Mouse (Mus musculus): ENCODE results near the gene Tgfbr2.

Gene Tgfbr2

DNA sequence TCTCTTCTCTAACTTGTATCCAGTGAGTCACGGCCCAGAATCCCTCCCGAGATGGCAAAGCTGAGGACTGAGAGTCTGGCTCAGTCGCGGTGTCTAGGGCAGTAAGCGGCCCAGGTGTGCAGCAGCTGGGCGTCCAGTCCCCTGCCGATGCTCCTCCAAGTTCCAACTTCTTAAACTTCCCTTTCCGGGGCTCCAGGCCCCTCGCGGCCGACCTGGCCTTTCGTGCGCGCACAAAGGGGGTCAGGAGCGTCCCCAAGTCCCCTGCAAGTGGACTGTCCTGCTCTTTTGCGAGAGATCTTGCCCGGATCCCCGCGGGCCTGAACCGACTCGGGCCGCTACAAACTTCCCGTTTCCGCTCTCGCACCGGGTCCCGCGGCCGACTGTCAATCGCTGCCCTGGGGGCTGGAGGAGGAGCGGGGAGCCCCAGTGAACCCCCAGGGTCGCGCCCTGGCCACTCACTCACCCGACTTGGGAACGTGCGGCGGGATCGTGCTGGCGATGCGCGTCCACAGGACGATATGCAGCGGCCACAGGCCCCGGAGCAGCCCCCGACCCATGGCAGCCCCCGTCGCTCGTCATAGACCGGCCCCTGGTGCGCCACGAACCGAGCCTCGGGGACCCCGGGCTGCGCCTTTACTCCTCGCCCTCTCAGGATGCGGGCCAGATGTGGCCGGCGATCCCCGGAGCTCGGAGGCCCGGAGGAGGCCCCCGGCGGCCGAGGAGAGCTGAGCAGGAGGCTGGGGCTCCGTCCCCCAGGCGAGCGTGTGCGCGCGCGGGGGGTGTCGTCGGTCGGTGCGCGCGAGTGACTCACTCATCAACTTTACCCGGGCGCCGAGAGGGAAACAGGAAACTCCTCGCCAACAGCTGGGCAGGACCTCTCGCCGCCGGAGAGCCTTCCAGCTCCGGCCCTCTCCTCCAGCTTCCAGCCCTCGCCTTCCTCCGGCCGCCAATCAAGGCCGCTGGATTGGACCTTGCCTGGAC lies at the start of gene Tgfbr2:
Gene Tgfbr2, minus strand, starts transcription at position 880 of the 981 bp plus-strand sequence.
- peak; percentile 81 to 86 for DNase-seq (ENCODE audit: low read depth in 2 of 2, low spot score in 2 of 2)

DNA sequence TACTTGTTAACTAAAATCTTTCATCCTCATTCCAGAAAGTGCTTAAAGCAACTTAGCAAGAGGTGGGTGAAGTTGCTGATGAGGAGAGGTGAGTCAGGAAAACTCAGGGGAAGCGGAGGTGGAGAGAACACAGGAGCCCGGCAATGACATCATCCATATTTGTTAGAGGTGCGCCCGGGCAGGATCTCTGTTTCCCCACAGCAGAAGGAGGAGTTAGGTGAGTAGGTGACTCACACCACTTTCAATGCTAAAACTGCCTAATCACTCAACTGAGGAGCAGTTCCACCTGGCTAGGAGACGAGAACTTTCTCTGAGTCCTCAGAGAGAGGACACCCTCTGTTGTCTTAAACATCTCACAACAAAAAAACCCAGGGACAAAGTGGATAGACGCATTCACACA lies 48.2 kb upstream of the Tgfbr2 start:
- no peak for DNase-seq (ENCODE audit: low read depth in 2 of 2, low spot score in 2 of 2)

DNA sequence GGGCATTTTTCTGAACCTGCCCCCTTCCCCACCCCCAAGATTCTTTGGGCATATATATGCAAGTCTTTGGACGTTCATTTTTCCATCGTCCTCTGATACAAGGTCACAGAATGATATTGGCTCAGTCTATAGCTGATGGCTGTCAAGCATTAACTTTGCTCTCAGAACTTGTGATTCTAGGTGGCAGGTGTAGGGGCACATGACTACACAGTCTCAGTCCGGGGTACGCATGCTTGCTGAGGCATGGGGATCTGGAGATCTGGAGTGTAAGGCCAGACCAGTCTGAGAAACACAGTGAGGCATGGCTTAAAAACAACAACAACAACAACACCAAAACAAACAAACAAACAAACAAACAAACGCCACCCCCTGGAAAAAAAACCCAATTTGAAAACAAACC lies 47.5 kb upstream of the Tgfbr2 start:
- DNase-seq (ENCODE audit: low read depth in 2 of 2, low spot score in 2 of 2): no peak

GRCm38 (mm10) chr9:116222000-116222399 lies 46.8 kb upstream of the Tgfbr2 start:
- no peak for DNase-seq (ENCODE audit: low read depth in 2 of 2, low spot score in 2 of 2)

DNA sequence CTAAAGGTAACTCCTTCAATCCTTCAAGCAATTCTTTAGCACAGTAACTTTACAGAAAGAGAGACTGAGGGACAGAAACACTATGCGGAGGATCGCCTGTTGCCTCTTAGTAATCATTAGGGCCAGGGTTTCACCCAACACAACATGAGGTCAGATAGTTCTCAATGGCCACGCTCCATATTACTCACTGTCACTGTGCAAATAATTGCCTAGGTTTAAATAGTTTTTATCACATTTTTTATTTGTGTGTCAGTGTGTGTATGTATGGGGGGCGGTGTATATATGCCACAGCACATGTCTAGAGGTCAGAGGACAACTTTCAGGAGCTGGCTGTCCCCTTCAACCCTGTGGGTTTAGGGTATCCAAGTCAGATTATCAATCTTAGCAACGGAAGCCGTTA lies 46.4 kb upstream of the Tgfbr2 start:
- no peak for DNase-seq (ENCODE audit: low read depth in 2 of 2, low spot score in 2 of 2)

- no peak for DNase-seq (ENCODE audit: low read depth in 2 of 2, low spot score in 2 of 2)
These were observed 45.5 kb upstream of the Tgfbr2 start for GRCm38 (mm10) chr9:116220616-116221015.

DNA sequence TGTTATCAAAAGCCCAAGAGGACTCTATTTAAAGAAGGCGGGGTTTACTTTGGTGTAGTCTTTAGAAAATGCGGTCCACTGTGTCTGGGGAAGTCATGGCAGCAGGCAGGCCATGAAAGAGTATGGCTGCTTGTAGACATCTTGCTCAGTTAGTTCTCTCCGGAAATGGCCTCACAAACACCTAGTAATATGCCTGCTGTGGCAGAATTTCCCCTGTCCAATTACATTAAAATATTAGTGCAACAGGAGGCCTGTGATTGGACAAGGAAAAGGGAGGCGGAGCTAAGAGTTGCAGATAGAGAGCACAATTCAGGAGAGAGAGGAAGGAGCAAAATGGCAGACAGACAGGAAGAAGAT lies 45.0 kb upstream of the Tgfbr2 start:
- DNase-seq (ENCODE audit: low read depth in 2 of 2, low spot score in 2 of 2): no peak

GRCm38 (mm10) chr9:116219234-116220158 lies 44.3 kb upstream of the Tgfbr2 start:
- DNase-seq (ENCODE audit: low read depth in 2 of 2, low spot score in 2 of 2): no peak

DNA sequence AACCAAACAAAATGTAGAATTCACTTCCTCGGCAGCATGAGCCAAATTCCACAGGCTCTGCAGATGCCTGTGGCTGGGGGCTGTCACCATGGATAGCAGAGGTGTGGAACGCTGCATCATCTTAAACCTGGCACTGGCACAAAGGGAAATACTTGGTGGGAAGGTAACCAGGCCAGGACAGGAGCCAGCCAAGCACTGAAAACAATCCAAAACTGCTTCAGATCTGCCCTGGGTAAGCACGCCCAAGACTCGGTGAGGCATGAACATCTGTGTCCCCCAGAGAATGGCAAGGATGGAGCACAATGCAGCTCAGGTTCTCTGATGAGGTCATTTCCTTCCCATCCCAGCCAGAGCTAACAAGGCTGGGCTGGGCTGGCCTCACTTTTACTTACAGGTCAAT lies 43.6 kb upstream of the Tgfbr2 start:
- DNase-seq (ENCODE audit: low read depth in 2 of 2, low spot score in 2 of 2): no peak

- no peak for DNase-seq (ENCODE audit: low read depth in 2 of 2, low spot score in 2 of 2)
These were observed 41.9 kb upstream of the Tgfbr2 start for GRCm38 (mm10) chr9:116217099-116217498.

DNA sequence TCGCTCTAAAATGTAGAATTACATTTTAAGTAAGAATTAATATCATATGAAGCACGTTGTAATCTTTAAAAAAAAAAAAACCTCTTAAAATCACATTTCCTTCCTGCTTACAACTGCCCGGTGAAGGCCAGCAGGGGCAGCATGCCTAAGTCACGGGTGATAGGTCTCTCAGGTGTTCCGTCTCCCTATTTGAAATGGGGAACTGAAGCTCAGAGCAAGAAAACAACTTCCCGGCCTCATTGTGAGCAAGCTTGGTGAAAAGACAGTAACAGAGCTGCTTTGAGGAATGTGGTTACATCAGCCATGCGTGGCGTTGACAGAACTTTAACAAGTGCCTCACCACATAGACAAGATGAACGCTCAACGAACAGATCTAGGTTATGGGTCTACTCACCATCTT lies 41.5 kb upstream of the Tgfbr2 start:
- DNase-seq (ENCODE audit: low read depth in 2 of 2, low spot score in 2 of 2): peak; percentile 28 to 32

GRCm38 (mm10) chr9:116214296-116214695 lies 39.1 kb upstream of the Tgfbr2 start:
- peak; percentile 44 to 60 for DNase-seq (ENCODE audit: low read depth in 2 of 2, low spot score in 2 of 2)

GRCm38 (mm10) chr9:116212915-116213619 lies 37.9 kb upstream of the Tgfbr2 start:
- DNase-seq (ENCODE audit: low read depth in 2 of 2, low spot score in 2 of 2): no peak

- DNase-seq (ENCODE audit: low read depth in 2 of 2, low spot score in 2 of 2): peak in 1 of 2 experiments; percentile 32
These were observed 36.9 kb upstream of the Tgfbr2 start for GRCm38 (mm10) chr9:116212069-116212468.

DNA sequence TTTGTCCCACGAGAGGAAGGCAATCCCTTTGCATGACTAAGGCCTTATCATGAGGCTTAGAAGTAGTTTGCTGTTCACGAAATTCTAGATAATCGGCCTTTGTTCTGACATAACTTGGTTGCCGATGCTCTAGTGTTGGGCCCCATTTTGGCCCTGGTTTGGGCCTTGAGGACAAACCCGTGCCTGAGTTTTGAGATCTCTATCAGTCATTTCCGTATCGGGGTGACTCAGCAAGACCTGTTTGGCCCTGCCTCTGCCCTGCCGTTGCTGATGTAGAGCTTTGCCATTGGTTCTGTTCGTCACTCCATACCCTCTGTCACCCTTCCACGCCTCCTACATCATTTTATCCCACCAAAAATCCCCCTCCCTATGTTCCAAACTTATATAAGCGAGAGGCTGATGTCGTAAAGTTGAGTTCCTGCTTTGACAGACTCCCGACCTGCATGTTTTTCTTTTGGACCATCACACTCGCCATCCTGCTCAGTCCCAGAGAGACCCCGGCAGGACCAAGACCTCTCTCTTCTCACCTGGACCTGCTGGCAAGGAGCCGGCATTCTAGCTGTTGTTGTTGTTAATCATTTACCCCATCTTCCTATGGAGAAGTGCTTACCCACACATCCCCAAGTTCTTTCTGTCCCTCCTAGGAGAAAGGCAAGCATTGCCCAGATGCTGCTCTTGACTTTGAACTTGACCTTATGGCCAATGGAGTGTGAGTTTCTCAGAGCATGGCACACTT lies 33.2 kb upstream of the Tgfbr2 start:
- no peak for DNase-seq (ENCODE audit: low read depth in 2 of 2, low spot score in 2 of 2)

GRCm38 (mm10) chr9:116206901-116207300 lies 31.7 kb upstream of the Tgfbr2 start:
- DNase-seq (ENCODE audit: low read depth in 2 of 2, low spot score in 2 of 2): no peak

DNA sequence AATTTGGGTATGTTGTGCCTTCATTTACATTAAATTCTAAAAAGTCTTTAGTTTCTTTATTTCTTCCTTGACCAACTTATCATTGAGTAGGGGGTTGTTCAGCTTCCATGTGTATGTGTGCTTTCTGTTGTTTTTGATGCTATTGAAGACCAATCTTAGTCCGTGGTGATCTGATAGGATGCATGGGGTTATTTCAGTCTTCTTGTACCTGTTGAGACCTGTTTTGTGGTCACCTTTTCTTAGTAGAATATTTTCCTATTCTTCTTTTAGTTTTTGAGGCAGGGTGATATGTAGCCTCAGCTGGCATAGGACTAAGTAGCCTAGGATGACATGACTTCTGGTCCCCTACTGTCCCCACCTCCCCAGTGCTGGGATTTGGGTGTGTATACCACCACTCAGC lies 28.5 kb upstream of the Tgfbr2 start:
- no peak for DNase-seq (ENCODE audit: low read depth in 2 of 2, low spot score in 2 of 2)

GRCm38 (mm10) chr9:116199127-116199526 lies 24.0 kb upstream of the Tgfbr2 start:
- DNase-seq (ENCODE audit: low read depth in 2 of 2, low spot score in 2 of 2): no peak

DNA sequence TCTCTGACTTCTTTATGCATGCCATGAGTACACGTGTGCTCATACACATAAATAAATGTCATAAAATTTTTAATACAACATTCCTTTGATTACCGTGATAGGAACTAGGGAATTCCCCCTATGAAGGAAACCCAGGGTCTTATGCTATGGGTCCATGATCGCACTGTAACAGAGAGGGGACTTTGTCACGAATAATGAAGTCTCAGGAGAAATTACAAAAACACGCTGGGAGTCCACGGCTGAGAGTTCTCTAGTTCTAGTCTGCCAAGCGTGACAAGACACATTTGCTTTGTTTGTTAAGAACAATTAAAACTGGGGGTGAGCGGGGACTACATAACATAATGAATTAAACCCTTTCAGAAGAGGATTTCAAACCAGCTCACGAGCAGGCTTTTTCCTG lies 23.3 kb upstream of the Tgfbr2 start:
- no peak for DNase-seq (ENCODE audit: low read depth in 2 of 2, low spot score in 2 of 2)

GRCm38 (mm10) chr9:116197491-116198170 lies 22.5 kb upstream of the Tgfbr2 start:
- no peak for DNase-seq (ENCODE audit: low read depth in 2 of 2, low spot score in 2 of 2)
